Mouse (Mus musculus) embryonic facial prominence, embryonic 14.5 days (tissue): ENCODE results near the gene Fnbp4. TPM values are rescaled to one million over a fixed set of nuclear protein-coding genes. Genes with fewer than 3 reads are reported as not detected.

Experiments used
- ATAC-seq: fragments of 200-750 bp; cut with Nextera tagmentation; 2 replicates; pipeline ENCODE4 v1.8.0; 2017; ENCODE audit warnings: low read depth, moderate number of reproducible peaks, moderate TSS enrichment
- DNase-seq: peaks from one replicate; pipeline ENCODE4 v3.0.0-alpha.2; 2015; ENCODE audit warnings: low spot score
- H3K27ac ChIP-seq: fragments of 300-500 bp; sonication (generic); replicated peaks from 2 replicates; pipeline ENCODE4 v1.5.1; 2014; ENCODE audit warnings: low read depth, mild to moderate bottlenecking, low read length, moderate library complexity
- H3K27me3 ChIP-seq: fragments of 300-500 bp; sonication (generic); replicated peaks from 2 replicates; pipeline ENCODE4 v1.6.1; 2014; ENCODE audit warnings: low read length; ENCODE audit not compliant: control insufficient read depth, insufficient read depth
- H3K36me3 ChIP-seq: fragments of 300-500 bp; sonication (generic); 2 replicates; pipeline ENCODE4 v1.6.1; 2014; ENCODE audit warnings: low read length, mixed read lengths; ENCODE audit not compliant: control insufficient read depth, insufficient read depth
- H3K4me1 ChIP-seq: fragments of 300-500 bp; sonication (generic); 2 replicates; pipeline ENCODE4 v1.6.1; 2014; ENCODE audit warnings: antibody characterized with exemption, low read length; ENCODE audit not compliant: control insufficient read depth, insufficient read depth
- H3K4me2 ChIP-seq: fragments of 300-500 bp; sonication (generic); 2 replicates; pipeline ENCODE4 v1.6.1; 2014; ENCODE audit warnings: low read depth, mild to moderate bottlenecking, low read length, moderate library complexity, mixed read lengths
- H3K4me3 ChIP-seq: fragments of 300-500 bp; sonication (generic); 2 replicates; pipeline ENCODE4 v1.5.1; 2014; ENCODE audit warnings: low read depth, mild to moderate bottlenecking, low read length
- H3K9ac ChIP-seq: fragments of 300-500 bp; sonication (generic); 2 replicates; pipeline ENCODE4 v1.6.1; 2014; ENCODE audit warnings: low read depth, mild to moderate bottlenecking, low read length, moderate library complexity, mixed read lengths
- H3K9me3 ChIP-seq: fragments of 300-500 bp; sonication (generic); 2 replicates; pipeline ENCODE4 v1.6.1; 2016; ENCODE audit warnings: low read length; ENCODE audit not compliant: control insufficient read depth
- WGBS: fragments of 180-500 bp; shearing (Covaris S2); extraction: QIAGEN DNeasy Blood & Tissue Kit; methylation state at CpG from one replicate; pipeline ENCODE4 v1.1.7; 2014; 5-methylcytosine and 5-hydroxymethylcytosine counted together
- polyA plus RNA-seq: library from polyadenylated mRNA; unstranded; fragments of >200 nt; fragmentation: Nextera tagmentation; extraction: Ambion mirVana; gene quantifications from 2 replicates; pipeline ENCODE4 v1.2.1, GENCODE M21; 2014

Fnbp4 gene
- polyA plus RNA-seq, 1 experiment from 2014 or later: 60.9 TPM

- no peaks in the 10 kb centered on the region for H3K36me3 ChIP-seq
- H3K27ac ChIP-seq: no peak overlapping the region
- 61% methylated on average over 7 of the region's 7 CpGs for WGBS
- no peak overlapping the region for H3K4me3 ChIP-seq
- no peaks in the 10 kb centered on the region for H3K27me3 ChIP-seq
- H3K9me3 ChIP-seq: no peaks in the 10 kb centered on the region
- no peaks in the 10 kb centered on the region for H3K4me1 ChIP-seq
- H3K4me2 ChIP-seq: no peak overlapping the region
- DNase-seq: no peak
- no peak overlapping the region for H3K9ac ChIP-seq
- ATAC-seq: no peak
These were observed 83.6 kb downstream of the Fnbp4 start for GRCm38 (mm10) chr2:90828739-90829138.

Other genes starting within 250 kb of the Fnbp4 start
- 4.1 and 4.4 TPM in 2 replicates for gene Ptprj, start 164.7 kb upstream of the Fnbp4 start, polyA plus RNA-seq
- 41.1 and 45.6 TPM in 2 replicates for gene Nup160, start 68.2 kb upstream of the Fnbp4 start, polyA plus RNA-seq
- 1.7 and 2.8 TPM in 2 replicates for gene Agbl2, start 37.4 kb downstream of the Fnbp4 start, polyA plus RNA-seq
- 207 and 210 TPM in 2 replicates for gene Mtch2, start 101.8 kb downstream of the Fnbp4 start, polyA plus RNA-seq
- gene C1qtnf4, start 140.5 kb downstream of the Fnbp4 start, polyA plus RNA-seq: 19.9 and 22.8 TPM in 2 replicates
- 25.8 and 31.0 TPM in 2 replicates for gene Kbtbd4, start 159.4 kb downstream of the Fnbp4 start, polyA plus RNA-seq
- 203 and 206 TPM in 2 replicates for gene Ndufs3, start 159.5 kb downstream of the Fnbp4 start, polyA plus RNA-seq
- gene Celf1, start 195.0 kb downstream of the Fnbp4 start, polyA plus RNA-seq: 48.5 and 53.8 TPM in 2 replicates